Mouse (Mus musculus): ENCODE results near the gene Dnm3. TPM values are rescaled to one million over a fixed set of nuclear protein-coding genes. Genes with fewer than 3 reads are reported as not detected.

The Dnm3 gene
- polyA plus RNA-seq, 1 experiment from 2014 or later: 1.1 TPM

DNA sequence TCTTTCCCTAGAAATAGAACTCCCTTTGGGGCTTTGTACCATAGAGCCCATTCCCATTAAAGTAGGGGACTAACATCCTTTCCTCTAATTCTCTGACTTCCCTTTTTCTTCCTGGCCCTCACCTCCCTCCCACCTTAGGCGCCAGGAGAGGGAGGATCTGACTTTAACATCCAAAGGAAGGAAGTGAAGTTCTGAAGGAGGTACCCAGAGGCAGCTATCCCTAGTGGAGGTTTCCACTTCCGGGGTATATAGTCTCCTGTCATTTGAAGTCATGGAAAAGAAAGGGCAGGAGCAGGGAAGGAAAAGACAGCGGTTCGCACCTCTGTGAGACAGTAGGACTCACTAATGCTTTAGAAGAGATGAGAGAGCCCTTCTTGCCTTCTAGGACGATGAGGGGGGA is 478.5 kb downstream of the Dnm3 start:
- 28% methylated on average over 5 of the region's 5 CpGs for WGBS (ENCODE audit: insufficient replicate concordance)
- no peaks in the 10 kb centered on the region; the same call in 1 of the 2 replicates for H3K4me1 ChIP-seq
- H3K36me3 ChIP-seq: no peaks in the 10 kb centered on the region
- no peak overlapping the region for H3K27ac ChIP-seq
- H3K4me3 ChIP-seq: no peak overlapping the region
- H3K9ac ChIP-seq: no peak overlapping the region
- no peaks in the 10 kb centered on the region for H3K27me3 ChIP-seq (replicated peaks)
- ATAC-seq: no peak
- no peaks in the 10 kb centered on the region for H3K9me3 ChIP-seq (replicated peaks)
- H3K4me2 ChIP-seq: peak overlapping the region; percentile 35

- Histone ChIP-seq H3K27me3 (replicated peaks) (no peaks in the 10 kb centered on the region), H3K4me1 (no peaks in the 10 kb centered on the region; the same call in 1 of the 2 replicates), H3K4me2 (no peak overlapping the region), H3K36me3 (no peaks in the 10 kb centered on the region), H3K4me3 (no peak overlapping the region), H3K9ac (no peak overlapping the region), H3K27ac (no peak overlapping the region), H3K9me3 (replicated peaks) (no peaks in the 10 kb centered on the region)
- 33% methylated on average over 4 of the region's 4 CpGs for WGBS (ENCODE audit: insufficient replicate concordance)
- no peak for ATAC-seq
Observed at GRCm38 (mm10) chr1:161998781-161999180, 479.1 kb downstream of the Dnm3 start.

GRCm38 (mm10) chr1:161992389-161992788 is 485.4 kb downstream of the Dnm3 start:
- WGBS (ENCODE audit: insufficient replicate concordance): 55% methylated on average over 7 of the region's 7 CpGs
- H3K27ac ChIP-seq: no peak overlapping the region
- no peaks in the 10 kb centered on the region for H3K36me3 ChIP-seq
- H3K4me3 ChIP-seq: no peak overlapping the region
- H3K4me2 ChIP-seq: no peak overlapping the region
- no peaks in the 10 kb centered on the region for H3K27me3 ChIP-seq (replicated peaks)
- ATAC-seq: no peak
- no peaks in the 10 kb centered on the region; the same call in 1 of the 2 replicates for H3K4me1 ChIP-seq
- H3K9me3 ChIP-seq (replicated peaks): no peaks in the 10 kb centered on the region
- no peak overlapping the region for H3K9ac ChIP-seq

GRCm38 (mm10) chr1:161991846-161992245 is 486.0 kb downstream of the Dnm3 start:
- WGBS (ENCODE audit: insufficient replicate concordance): 84% methylated on average over 11 of the region's 11 CpGs

GRCm38 (mm10) chr1:161990684-161991578 is 486.9 kb downstream of the Dnm3 start:
- ATAC-seq: no peak
- Histone ChIP-seq H3K27ac (no peak overlapping the region), H3K9ac (no peak overlapping the region), H3K9me3 (replicated peaks) (no peaks in the 10 kb centered on the region), H3K4me3 (no peak overlapping the region), H3K36me3 (no peaks in the 10 kb centered on the region), H3K4me2 (no peak overlapping the region), H3K4me1 (no peaks in the 10 kb centered on the region), H3K27me3 (replicated peaks) (no peaks in the 10 kb centered on the region)
- 62% methylated on average over 10 of the region's 10 CpGs for WGBS (ENCODE audit: insufficient replicate concordance)

More at GRCm38 (mm10) chr1:161991846-161992245, 486.0 kb downstream of the Dnm3 start:
- H3K27me3 ChIP-seq (replicated peaks): no peaks in the 10 kb centered on the region
- no peak overlapping the region for H3K4me3 ChIP-seq
- no peak overlapping the region for H3K27ac ChIP-seq
- no peaks in the 10 kb centered on the region for H3K36me3 ChIP-seq
- no peak overlapping the region for H3K4me2 ChIP-seq
- H3K4me1 ChIP-seq: no peaks in the 10 kb centered on the region; the same call in 1 of the 2 replicates
- no peak overlapping the region for H3K9ac ChIP-seq
- no peaks in the 10 kb centered on the region for H3K9me3 ChIP-seq (replicated peaks)
- ATAC-seq: no peak

DNA sequence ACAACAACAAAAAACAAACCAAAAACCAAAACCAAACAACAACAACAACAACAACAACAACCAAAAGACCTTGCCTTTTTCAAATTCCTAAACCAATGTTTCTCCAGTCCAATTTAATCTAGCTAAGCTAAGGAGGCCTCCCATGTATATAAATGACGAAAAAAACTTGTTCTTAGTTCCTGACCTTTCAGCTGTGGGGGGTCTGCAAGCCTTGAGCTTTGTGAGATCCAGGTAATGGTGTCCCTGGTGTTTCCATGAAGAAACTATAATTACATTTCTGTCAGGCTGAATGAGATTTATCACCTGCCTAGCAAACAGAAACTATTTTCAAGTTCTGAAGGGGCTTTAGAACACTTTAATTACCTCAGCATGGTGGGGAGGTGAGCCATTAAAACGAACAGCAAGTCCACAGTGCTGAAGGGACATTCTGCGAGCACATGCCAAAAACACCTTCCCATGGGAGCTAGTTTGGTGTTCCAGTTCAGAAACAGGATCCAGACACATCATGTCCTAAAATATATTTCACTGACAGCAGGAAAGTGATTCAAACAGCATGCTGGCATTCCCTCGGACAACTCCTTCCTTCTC is 493.8 kb downstream of the Dnm3 start:
- Histone ChIP-seq H3K4me3 (no peak overlapping the region), H3K27me3 (replicated peaks) (no peaks in the 10 kb centered on the region), H3K36me3 (no peaks in the 10 kb centered on the region), H3K27ac (no peak overlapping the region), H3K4me1 (no peaks in the 10 kb centered on the region), H3K9ac (no peak overlapping the region), H3K9me3 (replicated peaks) (no peaks in the 10 kb centered on the region), H3K4me2 (no peak overlapping the region)
- WGBS (ENCODE audit: insufficient replicate concordance): 44% methylated on average over 4 of the region's 4 CpGs
- ATAC-seq: no peak

- H3K27ac ChIP-seq: no peak overlapping the region
- no peaks in the 10 kb centered on the region for H3K36me3 ChIP-seq
- ATAC-seq: no peak
- H3K9me3 ChIP-seq (replicated peaks): no peaks in the 10 kb centered on the region
- H3K27me3 ChIP-seq (replicated peaks): no peaks in the 10 kb centered on the region
- H3K4me3 ChIP-seq: no peak overlapping the region
- H3K4me1 ChIP-seq: no peaks in the 10 kb centered on the region
- H3K4me2 ChIP-seq: no peak overlapping the region
- no peak overlapping the region for H3K9ac ChIP-seq
- 64% methylated on average over 6 of the region's 6 CpGs for WGBS (ENCODE audit: insufficient replicate concordance)
Observed at GRCm38 (mm10) chr1:161983451-161983850, 494.4 kb downstream of the Dnm3 start.

- WGBS (ENCODE audit: insufficient replicate concordance): 70% methylated on average over 9 of the region's 9 CpGs
- Histone ChIP-seq H3K27ac (no peak overlapping the region), H3K27me3 (replicated peaks) (no peaks in the 10 kb centered on the region), H3K9me3 (replicated peaks) (no peaks in the 10 kb centered on the region), H3K4me2 (no peak overlapping the region), H3K4me3 (no peak overlapping the region), H3K4me1 (peaks cover 6% of the 10 kb centered on the region), H3K9ac (no peak overlapping the region), H3K36me3 (no peaks in the 10 kb centered on the region)
- no peak for ATAC-seq
Observed at GRCm38 (mm10) chr1:161980626-161981298, 497.1 kb downstream of the Dnm3 start.

DNA sequence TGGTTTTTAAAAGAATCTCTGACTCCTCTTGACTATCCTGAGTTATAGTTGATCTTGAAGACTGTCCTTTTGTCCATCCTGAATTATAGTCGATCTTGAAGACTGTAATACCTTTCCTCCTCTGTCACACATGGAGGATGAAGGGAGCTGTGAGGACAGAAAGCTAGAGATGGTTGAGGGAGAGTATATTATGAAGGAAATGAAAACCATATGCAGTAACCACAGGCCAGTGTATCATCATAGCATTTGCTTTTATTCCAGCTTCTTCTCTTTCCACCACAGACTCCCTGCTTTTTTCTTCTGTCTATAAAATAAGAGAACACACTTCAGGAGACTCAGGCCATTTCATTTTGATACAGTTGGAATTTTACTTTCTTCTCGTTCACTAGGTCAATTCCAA is 497.8 kb downstream of the Dnm3 start:
- Histone ChIP-seq H3K36me3 (no peaks in the 10 kb centered on the region), H3K9me3 (replicated peaks) (no peaks in the 10 kb centered on the region), H3K9ac (no peak overlapping the region), H3K4me1 (peaks cover 11% of the 10 kb centered on the region), H3K4me3 (no peak overlapping the region), H3K27ac (no peak overlapping the region), H3K4me2 (no peak overlapping the region), H3K27me3 (replicated peaks) (no peaks in the 10 kb centered on the region)
- ATAC-seq: no peak
- 57% methylated on average over 2 of the region's 2 CpGs for WGBS (ENCODE audit: insufficient replicate concordance)

- H3K27me3 ChIP-seq (replicated peaks): no peaks in the 10 kb centered on the region
- H3K27ac ChIP-seq: no peak within 1 kb of the TSS
- no peak within 1 kb of the TSS for H3K4me2 ChIP-seq
- no peak within 1 kb of the TSS for H3K4me3 ChIP-seq
- no peak for ATAC-seq
- peaks cover 13% of the 10 kb centered on the region for H3K4me1 ChIP-seq
- 63% methylated on average over 1 of the region's 1 CpGs for WGBS (ENCODE audit: insufficient replicate concordance)
- no peaks in the 10 kb centered on the region for H3K9me3 ChIP-seq (replicated peaks)
- no peak within 1 kb of the TSS for H3K9ac ChIP-seq
- H3K36me3 ChIP-seq: no peaks in the 10 kb centered on the region
Observed at GRCm38 (mm10) chr1:161979536-161979935, 498.3 kb downstream of the Dnm3 start, which contains the start of gene 4930558K02Rik. Gene 4930558K02Rik, minus strand, starts transcription at chr1:161979636.

DNA sequence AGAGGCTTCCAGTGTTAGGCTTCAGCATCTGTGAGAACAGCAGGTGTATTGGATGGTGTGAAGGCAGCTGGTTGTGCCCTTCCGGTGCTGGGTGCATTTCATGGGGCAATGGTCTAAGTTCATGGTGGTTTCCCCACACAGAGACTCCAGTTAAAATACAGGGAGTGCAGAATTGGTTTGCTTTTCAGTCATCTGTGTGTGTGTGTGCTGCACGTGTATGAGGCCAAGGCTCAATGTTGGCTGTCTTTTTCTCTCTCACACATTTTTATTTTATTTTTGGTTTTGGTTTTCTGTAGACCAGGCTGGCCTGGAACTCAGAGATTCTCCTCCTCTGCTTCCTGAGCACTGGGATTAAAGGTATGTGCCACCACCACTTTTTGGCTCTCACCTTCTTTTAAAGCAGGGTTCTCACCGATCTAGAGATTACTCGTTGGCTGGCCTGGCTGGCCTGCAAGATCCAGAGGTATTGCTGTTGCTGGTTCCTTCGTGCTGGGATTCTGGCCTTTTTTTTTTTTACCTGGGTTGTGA is 499.6 kb downstream of the Dnm3 start:
- no peak overlapping the region for H3K9ac ChIP-seq
- H3K27me3 ChIP-seq (replicated peaks): no peaks in the 10 kb centered on the region
- WGBS (ENCODE audit: insufficient replicate concordance): 66% methylated on average over 5 of the region's 5 CpGs
- no peak for ATAC-seq
- H3K4me1 ChIP-seq: peaks cover 23% of the 10 kb centered on the region
- H3K4me2 ChIP-seq: no peak overlapping the region
- no peak overlapping the region for H3K4me3 ChIP-seq
- no peaks in the 10 kb centered on the region for H3K36me3 ChIP-seq
- no peak overlapping the region for H3K27ac ChIP-seq
- H3K9me3 ChIP-seq (replicated peaks): no peaks in the 10 kb centered on the region

DNA sequence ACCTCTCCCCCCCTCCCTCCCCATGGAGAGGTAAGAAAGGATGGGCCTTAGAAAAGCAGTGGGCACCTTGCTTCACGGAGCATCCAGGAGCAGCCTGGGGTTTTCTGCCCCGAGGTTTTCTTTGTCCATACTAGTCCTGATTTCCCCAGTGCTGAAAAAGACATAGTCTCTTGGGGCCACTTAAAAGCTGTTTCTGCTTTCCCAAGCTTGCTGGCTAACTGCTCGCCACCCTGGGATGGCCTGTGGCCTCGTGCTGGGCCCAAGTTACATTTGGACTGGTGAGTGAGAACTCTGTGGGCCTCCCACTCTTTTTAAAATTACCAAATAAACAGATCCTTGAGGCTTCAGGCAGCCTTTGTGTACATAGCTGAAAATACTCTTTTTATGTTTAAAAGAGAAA is 500.5 kb downstream of the Dnm3 start:
- Histone ChIP-seq H3K9ac (no peak overlapping the region), H3K4me3 (no peak overlapping the region), H3K4me2 (no peak overlapping the region), H3K4me1 (peaks cover 23% of the 10 kb centered on the region), H3K36me3 (no peaks in the 10 kb centered on the region), H3K27me3 (replicated peaks) (no peaks in the 10 kb centered on the region), H3K27ac (no peak overlapping the region), H3K9me3 (replicated peaks) (no peaks in the 10 kb centered on the region)
- no peak for ATAC-seq
- WGBS (ENCODE audit: insufficient replicate concordance): 72% methylated on average over 4 of the region's 4 CpGs
